Mouse (Mus musculus) adrenal gland, postnatal 14 days (tissue): Measurements from ENCODE around the gene Ifit3. TPM values are rescaled to one million over a fixed set of nuclear protein-coding genes. Genes with fewer than 3 reads are reported as not detected.

Experiments used
- total RNA-seq: library from RNA; stranded (reverse); gene quantifications from 2 replicates; pipeline ENCODE4 v1.2.3, GENCODE M21; 2021

Gene Ifit3
- total RNA-seq, 1 experiment from 2014 or later: 3.6 TPM

Other genes starting within 250 kb of the Ifit3 start
- 1.4 TPM in 1 of 2 replicates, not detected in the other for gene Ch25h, start 108.4 kb upstream of the Ifit3 start, total RNA-seq
- 128 and 148 TPM in 2 replicates for gene Lipa, start 56.1 kb upstream of the Ifit3 start, total RNA-seq
- 3.4 and 4.4 TPM in 2 replicates for gene Ifit2, start 32.8 kb upstream of the Ifit3 start, total RNA-seq
- 0.26 and 0.60 TPM in 2 replicates for gene Ifit1bl1, start 18.4 kb downstream of the Ifit3 start, total RNA-seq
- gene Ifit3b, start 24.4 kb downstream of the Ifit3 start, total RNA-seq: 1.4 and 1.6 TPM in 2 replicates
- gene Ifit1bl2, start 57.2 kb downstream of the Ifit3 start, total RNA-seq: 0.11 and 0.15 TPM in 2 replicates
- gene Ifit1, start 57.3 kb downstream of the Ifit3 start, total RNA-seq: 2.0 and 3.6 TPM in 2 replicates
- 0.79 and 7.7 TPM in 2 replicates for gene Slc16a12, start 163.8 kb downstream of the Ifit3 start, total RNA-seq